Mouse (Mus musculus) brown adipose tissue, adult 24 weeks (tissue): ENCODE data around the gene BC025920. TPM values are rescaled to one million over a fixed set of nuclear protein-coding genes. Genes with fewer than 3 reads are reported as not detected.

ENCODE experiments used
- polyA plus RNA-seq: library from polyadenylated mRNA; stranded (reverse); fragments of >200 nt; gene quantifications from 2 replicates; pipeline ENCODE4 v1.2.4, GENCODE M21; 2012; ENCODE audit not compliant: missing spikeins, insufficient read depth, insufficient read length

Gene BC025920
- polyA plus RNA-seq, 1 experiment = 4.1 TPM

Other genes starting within 250 kb of the BC025920 start
- gene Mfsd12, start 248.8 kb upstream of the BC025920 start, polyA plus RNA-seq = 8.3 and 11.5 TPM in 2 replicates
- gene 4930404N11Rik, start 240.5 kb upstream of the BC025920 start, polyA plus RNA-seq = not detected in 2 replicates
- gene Fzr1, start 227.8 kb upstream of the BC025920 start, polyA plus RNA-seq = 9.3 and 10.3 TPM in 2 replicates
- 25.1 and 35.9 TPM in 2 replicates for gene Dohh, start 221.8 kb upstream of the BC025920 start, polyA plus RNA-seq
- gene Gm48551, start 221.8 kb upstream of the BC025920 start, polyA plus RNA-seq = 2.4 TPM in 1 of 2 replicates, not detected in the other
- gene Gm48552, start 217.3 kb upstream of the BC025920 start, polyA plus RNA-seq = not detected in 2 replicates
- 1.9 and 5.3 TPM in 2 replicates for gene Smim24, start 213.2 kb upstream of the BC025920 start, polyA plus RNA-seq
- gene Nfic, start 150.6 kb upstream of the BC025920 start, polyA plus RNA-seq = 40.9 and 42.9 TPM in 2 replicates
- 0.63 TPM in 1 of 2 replicates, not detected in the other for gene Celf5, start 123.6 kb upstream of the BC025920 start, polyA plus RNA-seq
- 13.9 and 17.9 TPM in 2 replicates for gene Ncln, start 109.9 kb upstream of the BC025920 start, polyA plus RNA-seq
- 0.71 and 0.79 TPM in 2 replicates for gene S1pr4, start 106.1 kb upstream of the BC025920 start, polyA plus RNA-seq
- gene Gna15, start 82.0 kb upstream of the BC025920 start, polyA plus RNA-seq = not detected in 2 replicates
- gene Gna11, start 61.1 kb upstream of the BC025920 start, polyA plus RNA-seq = 34.1 and 41.1 TPM in 2 replicates
- gene Aes, start 46.8 kb upstream of the BC025920 start, polyA plus RNA-seq = 679 and 754 TPM in 2 replicates
- 3.2 and 4.8 TPM in 2 replicates for gene Tle2, start 31.7 kb upstream of the BC025920 start, polyA plus RNA-seq
- 3.3 TPM in 1 of 2 replicates, not detected in the other for gene Tle6, start 5.2 kb upstream of the BC025920 start, polyA plus RNA-seq
- gene Sirt6, start 21.5 kb downstream of the BC025920 start, polyA plus RNA-seq = 3.2 and 4.5 TPM in 2 replicates
- 12.6 and 12.9 TPM in 2 replicates for gene Ankrd24, start 22.3 kb downstream of the BC025920 start, polyA plus RNA-seq
- 1.0 and 1.5 TPM in 2 replicates for gene Gm10778, start 42.8 kb downstream of the BC025920 start, polyA plus RNA-seq
- gene Zfp433, start 98.6 kb downstream of the BC025920 start, polyA plus RNA-seq = 2.6 TPM in 1 of 2 replicates, not detected in the other
- 0.36 TPM in 1 of 2 replicates, not detected in the other for gene Gm3055, start 164.9 kb downstream of the BC025920 start, polyA plus RNA-seq
- gene Gm4767, start 205.9 kb downstream of the BC025920 start, polyA plus RNA-seq = 2.4 TPM in 1 of 2 replicates, not detected in the other